Mouse (Mus musculus): ENCODE measurements around the gene Them5.

DNA sequence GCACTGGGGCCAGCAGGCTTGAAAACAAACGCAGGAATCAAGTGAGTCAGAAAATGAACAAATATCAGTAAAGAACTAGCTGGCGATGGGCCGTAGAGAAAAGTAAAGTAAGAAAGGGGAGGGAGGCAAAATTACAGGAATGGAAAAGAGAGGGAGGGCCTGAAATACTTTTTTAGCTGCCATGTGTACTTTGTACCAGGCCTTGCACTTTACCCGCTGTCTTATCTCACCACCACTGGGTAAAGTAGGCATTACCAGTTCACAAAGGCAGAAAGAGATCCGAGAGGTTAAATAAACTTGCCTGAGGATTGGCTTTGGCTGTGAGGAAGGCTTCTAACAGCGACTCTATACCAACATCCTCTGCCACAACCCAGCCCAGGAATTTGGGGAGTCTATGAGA, 25.6 kb downstream of the Them5 start:
- TF ChIP-seq CTCF (IDR thresholded peaks at IDR 0.05; ENCODE audit: extremely low read depth, insufficient read depth, insufficient read length, insufficient replicate concordance) (no peak), POLR2A (IDR thresholded peaks at IDR 0.05; ENCODE audit: low read depth, low read length) (no peak)

Measured in spleen, adult 2 months (tissue).